In genomic region chr4:57307747-57308146, GRCm38 (mm10) we compare ENCODE assay signal across 19 mouse cellular contexts. TPM values are rescaled to one million over a fixed set of nuclear protein-coding genes. Genes with fewer than 3 reads are reported as not detected.
DNase-seq lines count a peak whose midpoint lies in the region; ATAC-seq and TF ChIP-seq lines count a peak whose summit lies in the region.
"Had no signal": no experiment of that assay in that cellular context is flagged by ENCODE, and none has a peak within 500 bp of the region (broad histone marks: within the 10 kb centered on the region; RNA-seq: fewer than 3 reads in every experiment).

No protein-coding gene starts in this region.

- peak overlapping the region; percentile 94 for H3K4me2 ChIP-seq in myocyte (ENCODE audit: low read depth)
- H3K4me2 ChIP-seq in kidney, embryonic 14.5 days (replicated peaks; ENCODE audit: low read depth, low read length) = no peak overlapping the region
- H3K4me2 ChIP-seq: forebrain, embryonic 15.5 days had no signal

- ATAC-seq in kidney, embryonic 14.5 days (ENCODE audit: low FRiP score, low TSS enrichment) = no peak
- ATAC-seq: activated CD4-positive, CD25-positive, alpha-beta regulatory T cell, adult 4 months; forebrain, embryonic 15.5 days; hindbrain, embryonic 16.5 days; inflammation-experienced regulatory T-cells, adult 6 months; intestine, postnatal 0 days; Patski had no signal

- DNase-seq in gastrocnemius, adult 2 months = no peak
- no peak for DNase-seq in gastrocnemius, adult 18-20 months (ENCODE audit: low spot score)
- peak; percentile 26 for DNase-seq in lung, postnatal 36 days
- no peak for DNase-seq in lung, postnatal 4 days
- peak; percentile 45 for DNase-seq in adrenal gland, postnatal 10 days
- DNase-seq in spleen, postnatal 4 days (ENCODE audit: low spot score in 2 of 2) = no peak
- DNase-seq: cerebellum, adult 8-10 months had no signal

- no peaks in the 10 kb centered on the region for H3K27me3 ChIP-seq in myocyte (ENCODE audit: control insufficient read depth, insufficient read depth, insufficient read length)
- H3K27me3 ChIP-seq in kidney, embryonic 14.5 days (ENCODE audit: control insufficient read depth, insufficient read depth, low read length) = no peaks in the 10 kb centered on the region
- H3K27me3 ChIP-seq: CH12.LX; embryonic facial prominence, embryonic 15.5 days; heart, embryonic 13.5 days; Patski had no signal

- no peaks in the 10 kb centered on the region for H3K79me2 ChIP-seq in myocyte (ENCODE audit: control insufficient read depth, insufficient read depth)

- no peak overlapping the region for H3K9ac ChIP-seq in kidney, embryonic 14.5 days (ENCODE audit: low read depth, low read length)
- H3K9ac ChIP-seq: embryonic facial prominence, embryonic 15.5 days; forebrain, embryonic 15.5 days; heart, embryonic 13.5 days had no signal

- no peaks in the 10 kb centered on the region for H3K36me3 ChIP-seq in myocyte (ENCODE audit: control insufficient read depth, insufficient read depth)
- H3K36me3 ChIP-seq in kidney, embryonic 14.5 days (ENCODE audit: control insufficient read depth, insufficient read depth, low read length) = no peaks in the 10 kb centered on the region
- H3K36me3 ChIP-seq: embryonic facial prominence, embryonic 15.5 days; forebrain, embryonic 15.5 days; heart, embryonic 13.5 days had no signal

- no peak overlapping the region for H3K4me3 ChIP-seq in gastrocnemius, adult 2 months
- peak overlapping the region; percentile 3 for H3K4me3 ChIP-seq in myocyte
- no peak overlapping the region for H3K4me3 ChIP-seq in kidney, embryonic 14.5 days (ENCODE audit: low read length)
- H3K4me3 ChIP-seq: embryonic facial prominence, embryonic 15.5 days; erythroblast, embryonic 14.5 days; forebrain, embryonic 15.5 days had no signal

- H3K9me3 ChIP-seq in kidney, embryonic 14.5 days (ENCODE audit: control insufficient read depth, low read length) = no peaks in the 10 kb centered on the region
- H3K9me3 ChIP-seq: embryonic facial prominence, embryonic 15.5 days; forebrain, embryonic 15.5 days; heart, embryonic 13.5 days had no signal

- WGBS in kidney, embryonic 14.5 days = 55% methylated on average over 4 of the region's 4 CpGs

- intact Hi-C loops in gastrocnemius, adult 2 months (cut with DNase I) = no loop called here

- no peak overlapping the region for H3ac ChIP-seq in myocyte (ENCODE audit: control insufficient read depth, insufficient read length)

- H3K4me1 ChIP-seq in kidney, embryonic 14.5 days (ENCODE audit: control insufficient read depth, insufficient read depth, low read length) = no peaks in the 10 kb centered on the region
- H3K4me1 ChIP-seq: forebrain, embryonic 15.5 days had no signal

- TF ChIP-seq POLR2A in myocyte (IDR thresholded peaks at IDR 0.05; ENCODE audit: insufficient read length, low read depth) = no peak

- peak overlapping the region; percentile 82 for H3K27ac ChIP-seq in gastrocnemius, adult 2 months
- no peak overlapping the region for H3K27ac ChIP-seq in kidney, embryonic 14.5 days (ENCODE audit: low read depth, low read length)
- H3K27ac ChIP-seq: embryonic facial prominence, embryonic 15.5 days; forebrain, embryonic 15.5 days had no signal

- TF ChIP-seq CTCF in gastrocnemius, adult 2 months (IDR thresholded peaks at IDR 0.05) = no peak

TF ChIP-seq in myocyte, 11 proteins besides CTCF, POLR2A, EP300 and RAD21:
- TF ChIP-seq POLR2AphosphoS2 (IDR thresholded peaks at IDR 0.05; ENCODE audit: insufficient read length, low read depth) (no peak), REST (IDR thresholded peaks at IDR 0.05; ENCODE audit: insufficient read depth, insufficient read length) (no peak), E2F4 (IDR thresholded peaks at IDR 0.05; ENCODE audit: insufficient read depth) (no peak), MAX (IDR thresholded peaks at IDR 0.05; ENCODE audit: low read depth) (no peak), TCF3 (IDR thresholded peaks at IDR 0.05; ENCODE audit: insufficient read length, low read depth) (no peak), CEBPB (IDR thresholded peaks at IDR 0.05; ENCODE audit: insufficient read depth, poor library complexity, severe bottlenecking) (no peak), SRF (IDR thresholded peaks at IDR 0.05; ENCODE audit: control insufficient read depth, insufficient read length, low read depth) (no peak), MYOG (IDR thresholded peaks at IDR 0.05; ENCODE audit: control insufficient read depth in 1 of 3, insufficient read depth in 1 of 3, insufficient read length in 2 of 3, low read depth in 2 of 3) (no peak), MYOD1 (IDR thresholded peaks at IDR 0.05; ENCODE audit: control insufficient read depth in 1 of 3, insufficient read length in 2 of 3, low read depth in 2 of 3) (no peak)

RNA-seq across cellular contexts. Expression of gene Ptpn3, which starts 6.1 kb away (rescaled TPM):
- 10 to 100 TPM; 29.8 to 77.3 TPM for total RNA-seq in gastrocnemius, adult 2 months (2021)
- 10 to 100 TPM; 43.7 to 51.4 TPM for total RNA-seq in gastrocnemius, adult 18-20 months (2021)
- total RNA-seq in adrenal gland, postnatal 10 days (2021) = 10 to 100 TPM; 18.2 to 21.3 TPM
- polyA plus RNA-seq in myocyte (2012; fragmentation: generic; extraction: Trizol) = 3.1 TPM
- 14.8 and 17.0 TPM in 2 replicates for polyA plus RNA-seq in kidney, embryonic 14.5 days (2014; fragmentation: Nextera tagmentation; extraction: Ambion mirVana)
- polyA plus RNA-seq: erythroblast, embryonic 14.5 days had no signal

Comparison
In these comparisons a context has a peak if more than half of its experiments do, and no peak if none do; other contexts are left out.
1. DNase-seq: peak in lung, postnatal 36 days (single experiment) and adrenal gland, postnatal 10 days (single experiment); none in gastrocnemius, adult 2 months (single experiment), gastrocnemius, adult 18-20 months (single experiment), lung, postnatal 4 days (0 of 2) and spleen, postnatal 4 days (0 of 2).